Mouse (Mus musculus): ENCODE data around the gene Kctd5. TPM values are rescaled to one million over a fixed set of nuclear protein-coding genes. Genes with fewer than 3 reads are reported as not detected.

Kctd5 gene
- total and polyA plus RNA-seq, 2 experiments: 4.5 to 6.0 TPM

- Histone ChIP-seq H3K4me3 (ENCODE audit: insufficient read depth, low read depth, low read length) (no peak overlapping the region), H3K4me1 (ENCODE audit: control insufficient read depth, insufficient read depth, low read length) (no peaks in the 10 kb centered on the region), H3K9ac (ENCODE audit: low read depth, low read length) (no peak overlapping the region), H3K27me3 (ENCODE audit: control insufficient read depth, insufficient read depth, low read length) (no peaks in the 10 kb centered on the region), H3K79me2 (ENCODE audit: control insufficient read depth, insufficient read depth, low read length) (no peaks in the 10 kb centered on the region), H3K27ac (replicated peaks; ENCODE audit: insufficient read depth, low read depth, low read length) (no peak overlapping the region), H3K36me3 (ENCODE audit: control insufficient read depth, insufficient read depth, low read length) (peaks cover 4% of the 10 kb centered on the region; the same call in 1 of the 2 replicates)
- DNase-seq (ENCODE audit: extremely low read depth, low read depth, low spot score): no peak
- 88% methylated on average over 5 of the region's 5 CpGs for WGBS
- TF ChIP-seq CTCF (IDR thresholded peaks at IDR 0.05; ENCODE audit: low read depth, low read length): no peak
- no peak for TF ChIP-seq POLR2A (IDR thresholded peaks at IDR 0.05; ENCODE audit: extremely low read depth, insufficient read depth, low read length)
Observed at GRCm38 (mm10) chr17:24048053-24048452, 25.2 kb downstream of the Kctd5 start.

GRCm38 (mm10) chr17:24046026-24046425 lies 27.3 kb downstream of the Kctd5 start:
- 38% methylated on average over 5 of the region's 5 CpGs for WGBS
- Histone ChIP-seq H3K79me2 (ENCODE audit: control insufficient read depth, insufficient read depth, low read length) (no peaks in the 10 kb centered on the region), H3K4me3 (ENCODE audit: insufficient read depth, low read depth, low read length) (no peak overlapping the region), H3K27me3 (ENCODE audit: control insufficient read depth, insufficient read depth, low read length) (no peaks in the 10 kb centered on the region), H3K27ac (replicated peaks; ENCODE audit: insufficient read depth, low read depth, low read length) (no peak overlapping the region), H3K4me1 (ENCODE audit: control insufficient read depth, insufficient read depth, low read length) (no peaks in the 10 kb centered on the region), H3K36me3 (ENCODE audit: control insufficient read depth, insufficient read depth, low read length) (peaks cover 2% of the 10 kb centered on the region; the same call in 1 of the 2 replicates), H3K9ac (ENCODE audit: low read depth, low read length) (no peak overlapping the region)
- TF ChIP-seq CTCF (IDR thresholded peaks at IDR 0.05; ENCODE audit: low read depth, low read length) (no peak), POLR2A (IDR thresholded peaks at IDR 0.05; ENCODE audit: extremely low read depth, insufficient read depth, low read length) (no peak)
- DNase-seq (ENCODE audit: extremely low read depth, low read depth, low spot score): no peak

GRCm38 (mm10) chr17:24045608-24046007 lies 27.7 kb downstream of the Kctd5 start:
- no peaks in the 10 kb centered on the region for H3K79me2 ChIP-seq (ENCODE audit: control insufficient read depth, insufficient read depth, low read length)
- no peak for DNase-seq (ENCODE audit: extremely low read depth, low read depth, low spot score)
- H3K9ac ChIP-seq (ENCODE audit: low read depth, low read length): no peak overlapping the region
- no peak overlapping the region for H3K27ac ChIP-seq (replicated peaks; ENCODE audit: insufficient read depth, low read depth, low read length)
- H3K27me3 ChIP-seq (ENCODE audit: control insufficient read depth, insufficient read depth, low read length): no peaks in the 10 kb centered on the region
- peaks cover 2% of the 10 kb centered on the region; the same call in 1 of the 2 replicates for H3K36me3 ChIP-seq (ENCODE audit: control insufficient read depth, insufficient read depth, low read length)
- no peak overlapping the region for H3K4me3 ChIP-seq (ENCODE audit: insufficient read depth, low read depth, low read length)
- WGBS: 74% methylated on average over 10 of the region's 10 CpGs
- TF ChIP-seq CTCF (IDR thresholded peaks at IDR 0.05; ENCODE audit: low read depth, low read length): no peak
- no peak for TF ChIP-seq POLR2A (IDR thresholded peaks at IDR 0.05; ENCODE audit: extremely low read depth, insufficient read depth, low read length)
- no peaks in the 10 kb centered on the region for H3K4me1 ChIP-seq (ENCODE audit: control insufficient read depth, insufficient read depth, low read length)

GRCm38 (mm10) chr17:24044482-24044881 lies 28.8 kb downstream of the Kctd5 start:
- 55% methylated on average over 5 of the region's 5 CpGs for WGBS
- DNase-seq (ENCODE audit: extremely low read depth, low read depth, low spot score): no peak
- Histone ChIP-seq H3K4me3 (ENCODE audit: insufficient read depth, low read depth, low read length) (no peak overlapping the region), H3K79me2 (ENCODE audit: control insufficient read depth, insufficient read depth, low read length) (no peaks in the 10 kb centered on the region), H3K4me1 (ENCODE audit: control insufficient read depth, insufficient read depth, low read length) (no peaks in the 10 kb centered on the region), H3K9ac (ENCODE audit: low read depth, low read length) (no peak overlapping the region), H3K36me3 (ENCODE audit: control insufficient read depth, insufficient read depth, low read length) (peaks cover 2% of the 10 kb centered on the region; the same call in 1 of the 2 replicates), H3K27me3 (ENCODE audit: control insufficient read depth, insufficient read depth, low read length) (no peaks in the 10 kb centered on the region), H3K27ac (replicated peaks; ENCODE audit: insufficient read depth, low read depth, low read length) (no peak overlapping the region)
- TF ChIP-seq CTCF (IDR thresholded peaks at IDR 0.05; ENCODE audit: low read depth, low read length) (no peak), POLR2A (IDR thresholded peaks at IDR 0.05; ENCODE audit: extremely low read depth, insufficient read depth, low read length) (no peak)

- Histone ChIP-seq H3K4me1 (ENCODE audit: control insufficient read depth, insufficient read depth, low read length) (no peaks in the 10 kb centered on the region), H3K4me3 (ENCODE audit: insufficient read depth, low read depth, low read length) (no peak within 1 kb of the TSS), H3K9ac (ENCODE audit: low read depth, low read length) (no peak within 1 kb of the TSS), H3K79me2 (ENCODE audit: control insufficient read depth, insufficient read depth, low read length) (no peaks in the 10 kb centered on the region), H3K27ac (replicated peaks; ENCODE audit: insufficient read depth, low read depth, low read length) (no peak within 1 kb of the TSS), H3K36me3 (ENCODE audit: control insufficient read depth, insufficient read depth, low read length) (no peaks in the 10 kb centered on the region), H3K27me3 (ENCODE audit: control insufficient read depth, insufficient read depth, low read length) (no peaks in the 10 kb centered on the region)
- 71% methylated on average over 4 of the region's 4 CpGs for WGBS
- no peak for TF ChIP-seq CTCF (IDR thresholded peaks at IDR 0.05; ENCODE audit: low read depth, low read length)
- no peak for TF ChIP-seq POLR2A (IDR thresholded peaks at IDR 0.05; ENCODE audit: extremely low read depth, insufficient read depth, low read length)
- no peak for DNase-seq (ENCODE audit: extremely low read depth, low read depth, low spot score)
Observed at GRCm38 (mm10) chr17:24037844-24038243, 35.4 kb downstream of the Kctd5 start, which contains the start of gene Prss27. Prss27 (plus strand) TSS chr17:24038144.

- H3K9ac ChIP-seq (ENCODE audit: low read depth, low read length): no peak overlapping the region
- no peak overlapping the region for H3K27ac ChIP-seq (replicated peaks; ENCODE audit: insufficient read depth, low read depth, low read length)
- no peak overlapping the region for H3K4me3 ChIP-seq (ENCODE audit: insufficient read depth, low read depth, low read length)
- no peaks in the 10 kb centered on the region for H3K4me1 ChIP-seq (ENCODE audit: control insufficient read depth, insufficient read depth, low read length)
- 75% methylated on average over 13 of the region's 13 CpGs for WGBS
- no peak for TF ChIP-seq POLR2A (IDR thresholded peaks at IDR 0.05; ENCODE audit: extremely low read depth, insufficient read depth, low read length)
- TF ChIP-seq CTCF (IDR thresholded peaks at IDR 0.05; ENCODE audit: low read depth, low read length): no peak
- no peak for DNase-seq (ENCODE audit: extremely low read depth, low read depth, low spot score)
- no peaks in the 10 kb centered on the region for H3K36me3 ChIP-seq (ENCODE audit: control insufficient read depth, insufficient read depth, low read length)
- H3K79me2 ChIP-seq (ENCODE audit: control insufficient read depth, insufficient read depth, low read length): no peaks in the 10 kb centered on the region
- no peaks in the 10 kb centered on the region for H3K27me3 ChIP-seq (ENCODE audit: control insufficient read depth, insufficient read depth, low read length)
Observed at GRCm38 (mm10) chr17:24037360-24037759, 35.9 kb downstream of the Kctd5 start.
